In genomic region chr8:26780515-26780914, GRCm38 (mm10) we compare ENCODE assay signal across 8 mouse cellular contexts.
DNase-seq lines count a peak whose midpoint lies in the region; ATAC-seq and TF ChIP-seq lines count a peak whose summit lies in the region.

No protein-coding gene starts in this region.

- 0 out of 2 replicates have a peak, but pooled peaks cover 3% of the 10 kb centered on the region for H3K4me1 ChIP-seq in stomach, embryonic 14.5 days (ENCODE audit: control insufficient read depth, insufficient read depth, low read length)
- no peaks in the 10 kb centered on the region for H3K4me1 ChIP-seq in stomach, postnatal 0 days (replicated peaks; ENCODE audit: control insufficient read depth, insufficient read depth)
- peaks cover 2% of the 10 kb centered on the region; the same call in 1 of the 2 replicates for H3K4me1 ChIP-seq in forebrain, embryonic 12.5 days
- H3K4me1 ChIP-seq in midbrain, postnatal 0 days (ENCODE audit: insufficient read depth, low read length), result no peaks in the 10 kb centered on the region

- no peaks in the 10 kb centered on the region for H3K9me3 ChIP-seq in stomach, embryonic 14.5 days (ENCODE audit: control insufficient read depth, low read depth, low read length)
- H3K9me3 ChIP-seq in stomach, postnatal 0 days (ENCODE audit: control insufficient read depth, low read length), result no peaks in the 10 kb centered on the region
- no peaks in the 10 kb centered on the region for H3K9me3 ChIP-seq in forebrain, embryonic 12.5 days
- H3K9me3 ChIP-seq in midbrain, postnatal 0 days (ENCODE audit: low read length), result no peaks in the 10 kb centered on the region

- 38% methylated on average over 19 of the region's 19 CpGs for WGBS in stomach, embryonic 14.5 days
- 38% methylated on average over 19 of the region's 19 CpGs for WGBS in stomach, postnatal 0 days
- WGBS in forebrain, embryonic 12.5 days, result 32% methylated on average over 19 of the region's 19 CpGs
- 24% methylated on average over 19 of the region's 19 CpGs for WGBS in midbrain, postnatal 0 days

- DNase-seq in stomach, postnatal 0 days (ENCODE audit: low spot score), result no peak
- DNase-seq in layer of hippocampus, adult 8-10 months (ENCODE audit: low spot score in 2 of 2), result peak; percentile 32 to 47
- no peak for DNase-seq in midbrain, postnatal 0 days (ENCODE audit: low spot score)
- no peak for DNase-seq in adrenal gland, postnatal 25 days
- no peak for DNase-seq in spleen, postnatal 14 days (ENCODE audit: low spot score in 2 of 2)
- DNase-seq in embryo, embryonic 9.5 days (ENCODE audit: extremely low spot score), result no peak

- no peak for ATAC-seq in stomach, embryonic 14.5 days (ENCODE audit: insufficient number of reproducible peaks, insufficient read depth, low FRiP score, low read depth)
- ATAC-seq in stomach, postnatal 0 days (ENCODE audit: low FRiP score, low TSS enrichment), result no peak
- ATAC-seq in forebrain, embryonic 12.5 days (ENCODE audit: low FRiP score), result peak; percentile 77
- no peak for ATAC-seq in midbrain, postnatal 0 days (ENCODE audit: low FRiP score)

- H3K9ac ChIP-seq in stomach, embryonic 14.5 days (replicated peaks; ENCODE audit: low read depth, low read length), result no peak overlapping the region
- no peak overlapping the region for H3K9ac ChIP-seq in stomach, postnatal 0 days (ENCODE audit: low read length)
- no peak overlapping the region for H3K9ac ChIP-seq in forebrain, embryonic 12.5 days
- H3K9ac ChIP-seq in midbrain, postnatal 0 days (replicated peaks; ENCODE audit: low read length, poor library complexity, severe bottlenecking), result 0 out of 2 replicates have a peak overlapping the region, but pooled peaks have one; percentile 36

- no peak overlapping the region for H3K27ac ChIP-seq in stomach, embryonic 14.5 days (ENCODE audit: low read length)
- no peak overlapping the region for H3K27ac ChIP-seq in stomach, postnatal 0 days (replicated peaks)
- H3K27ac ChIP-seq in forebrain, embryonic 12.5 days, result no peak overlapping the region
- no peak overlapping the region for H3K27ac ChIP-seq in midbrain, postnatal 0 days (ENCODE audit: low read depth, low read length)

- H3K4me3 ChIP-seq in stomach, embryonic 14.5 days (ENCODE audit: low read depth, low read length), result no peak overlapping the region
- H3K4me3 ChIP-seq in stomach, postnatal 0 days (ENCODE audit: low read depth, low read length), result no peak overlapping the region
- peak overlapping the region; percentile 14; the same call in 1 of the 2 replicates for H3K4me3 ChIP-seq in forebrain, embryonic 12.5 days (replicated peaks)
- peak overlapping the region; percentile 20; the same call in 1 of the 2 replicates for H3K4me3 ChIP-seq in midbrain, postnatal 0 days (ENCODE audit: low read depth, low read length)

- TF ChIP-seq CTCF in stomach, postnatal 0 days (IDR thresholded peaks at IDR 0.05; ENCODE audit: low read depth), result no peak
- TF ChIP-seq CTCF in midbrain, postnatal 0 days (IDR thresholded peaks at IDR 0.05), result no peak

- H3K27me3 ChIP-seq in stomach, embryonic 14.5 days (ENCODE audit: control insufficient read depth, insufficient read depth, low read length), result no peaks in the 10 kb centered on the region
- no peaks in the 10 kb centered on the region for H3K27me3 ChIP-seq in stomach, postnatal 0 days (ENCODE audit: control insufficient read depth, insufficient read depth, low read length)
- H3K27me3 ChIP-seq in forebrain, embryonic 12.5 days, result no peaks in the 10 kb centered on the region
- H3K27me3 ChIP-seq in midbrain, postnatal 0 days (ENCODE audit: insufficient read depth, low read length), result no peaks in the 10 kb centered on the region

- no peaks in the 10 kb centered on the region for H3K36me3 ChIP-seq in stomach, embryonic 14.5 days (ENCODE audit: control insufficient read depth, insufficient read depth, low read length)
- no peaks in the 10 kb centered on the region for H3K36me3 ChIP-seq in stomach, postnatal 0 days (ENCODE audit: control insufficient read depth, insufficient read depth, low read length)
- no peaks in the 10 kb centered on the region for H3K36me3 ChIP-seq in forebrain, embryonic 12.5 days (replicated peaks)
- no peaks in the 10 kb centered on the region for H3K36me3 ChIP-seq in midbrain, postnatal 0 days (ENCODE audit: insufficient read depth, low read length)

- TF ChIP-seq EP300 in stomach, postnatal 0 days (optimal IDR thresholded peaks at IDR 0.05), result no peak

- peak overlapping the region; percentile 18; the same call in 1 of the 2 replicates for H3K4me2 ChIP-seq in stomach, embryonic 14.5 days (replicated peaks; ENCODE audit: low read depth, low read length)
- no peak overlapping the region for H3K4me2 ChIP-seq in stomach, postnatal 0 days (replicated peaks; ENCODE audit: low read depth)
- peak overlapping the region; percentile 44 for H3K4me2 ChIP-seq in forebrain, embryonic 12.5 days
- H3K4me2 ChIP-seq in midbrain, postnatal 0 days (ENCODE audit: low read depth, low read length, poor library complexity, severe bottlenecking), result peak overlapping the region; percentile 49

Comparison
In these comparisons a context has a peak if more than half of its experiments do, and no peak if none do; other contexts are left out.
1. H3K4me3 ChIP-seq: peak in forebrain, embryonic 12.5 days (single experiment) and midbrain, postnatal 0 days (single experiment); none in stomach, embryonic 14.5 days (single experiment) and stomach, postnatal 0 days (single experiment).
2. DNase-seq: peak in layer of hippocampus, adult 8-10 months (2 of 2); none in stomach, postnatal 0 days (single experiment), midbrain, postnatal 0 days (single experiment), adrenal gland, postnatal 25 days (single experiment), spleen, postnatal 14 days (0 of 2) and embryo, embryonic 9.5 days (single experiment).